Mouse (Mus musculus): ENCODE measurements around the gene Tes. TPM values are rescaled to one million over a fixed set of nuclear protein-coding genes. Genes with fewer than 3 reads are reported as not detected.

Tes gene
- polyA plus RNA-seq, 1 experiment from 2014 or later, result 52.7 TPM

GRCm38 (mm10) chr6:17072338-17072737 lies 7.4 kb downstream of the Tes start:
- ATAC-seq, result peak; percentile 55
- no peaks in the 10 kb centered on the region for H3K36me3 ChIP-seq (ENCODE audit: insufficient read depth, low read length)
- TF ChIP-seq EP300 (IDR thresholded peaks at IDR 0.05) (0 out of 2 replicates have a peak, but pooled peaks have one; percentile 22), CTCF (IDR thresholded peaks at IDR 0.05) (no peak)
- no peaks in the 10 kb centered on the region; the same call in 1 of the 2 replicates for H3K4me1 ChIP-seq (ENCODE audit: insufficient read depth, low read depth, low read length)
- no peak overlapping the region for H3K27ac ChIP-seq (ENCODE audit: low read length)
- no peak overlapping the region for H3K4me3 ChIP-seq (ENCODE audit: low read depth, low read length)
- H3K27me3 ChIP-seq (replicated peaks; ENCODE audit: insufficient read depth, low read length), result no peaks in the 10 kb centered on the region
- no peak overlapping the region for H3K4me2 ChIP-seq (replicated peaks; ENCODE audit: low read depth, low read length)
- H3K9ac ChIP-seq (replicated peaks; ENCODE audit: low read depth), result no peak overlapping the region
- peak; percentile 48 for DNase-seq (ENCODE audit: low spot score)
- WGBS, result 46% methylated on average over 5 of the region's 5 CpGs
- no peaks in the 10 kb centered on the region for H3K9me3 ChIP-seq (ENCODE audit: low read length)

GRCm38 (mm10) chr6:17072763-17073484 lies 8.0 kb downstream of the Tes start:
- Histone ChIP-seq H3K36me3 (ENCODE audit: insufficient read depth, low read length) (no peaks in the 10 kb centered on the region), H3K9ac (replicated peaks; ENCODE audit: low read depth) (no peak overlapping the region), H3K27me3 (replicated peaks; ENCODE audit: insufficient read depth, low read length) (no peaks in the 10 kb centered on the region), H3K27ac (ENCODE audit: low read length) (no peak overlapping the region), H3K9me3 (ENCODE audit: low read length) (no peaks in the 10 kb centered on the region), H3K4me2 (replicated peaks; ENCODE audit: low read depth, low read length) (no peak overlapping the region), H3K4me1 (ENCODE audit: insufficient read depth, low read depth, low read length) (no peaks in the 10 kb centered on the region; the same call in 1 of the 2 replicates), H3K4me3 (ENCODE audit: low read depth, low read length) (no peak overlapping the region)
- WGBS, result 63% methylated on average over 7 of the region's 7 CpGs
- DNase-seq (ENCODE audit: low spot score) (no peak), ATAC-seq (no peak)
- no peak for TF ChIP-seq CTCF (IDR thresholded peaks at IDR 0.05)
- TF ChIP-seq EP300 (IDR thresholded peaks at IDR 0.05), result no peak

- 75% methylated on average over 9 of the region's 9 CpGs for WGBS
- no peak overlapping the region for H3K4me2 ChIP-seq (replicated peaks; ENCODE audit: low read depth, low read length)
- ATAC-seq, result no peak
- no peak overlapping the region for H3K9ac ChIP-seq (replicated peaks; ENCODE audit: low read depth)
- no peak overlapping the region for H3K27ac ChIP-seq (ENCODE audit: low read length)
- H3K4me1 ChIP-seq (ENCODE audit: insufficient read depth, low read depth, low read length), result peaks cover 4% of the 10 kb centered on the region; the same call in 1 of the 2 replicates
- no peaks in the 10 kb centered on the region for H3K9me3 ChIP-seq (ENCODE audit: low read length)
- no peaks in the 10 kb centered on the region for H3K36me3 ChIP-seq (ENCODE audit: insufficient read depth, low read length)
- no peaks in the 10 kb centered on the region for H3K27me3 ChIP-seq (replicated peaks; ENCODE audit: insufficient read depth, low read length)
- TF ChIP-seq EP300 (IDR thresholded peaks at IDR 0.05) (no peak), CTCF (IDR thresholded peaks at IDR 0.05) (no peak)
- H3K4me3 ChIP-seq (ENCODE audit: low read depth, low read length), result no peak overlapping the region
- no peak for DNase-seq (ENCODE audit: low spot score)
Measured at GRCm38 (mm10) chr6:17077270-17077669, 12.3 kb downstream of the Tes start.

DNA sequence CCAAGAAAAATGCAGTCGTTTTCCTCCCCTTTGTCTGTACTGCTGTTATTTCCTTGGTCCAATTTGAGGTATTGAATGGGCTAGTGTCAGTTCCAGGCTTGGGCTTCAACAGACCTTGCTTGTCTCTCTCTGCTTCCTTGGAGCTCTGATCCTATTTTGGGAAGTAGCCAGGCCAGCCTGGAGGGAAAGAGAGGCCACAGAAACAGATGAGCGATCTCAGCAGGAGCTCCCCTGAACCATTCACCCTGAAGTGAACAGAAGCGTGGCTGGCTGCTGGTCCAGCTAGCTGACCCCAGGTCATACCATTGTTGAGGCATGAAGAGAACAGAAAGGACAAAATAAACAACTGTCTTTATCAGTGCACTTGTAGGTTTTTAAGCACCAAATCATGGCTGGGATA lies 12.8 kb downstream of the Tes start:
- H3K4me3 ChIP-seq (ENCODE audit: low read depth, low read length), result no peak overlapping the region
- 34% methylated on average over 3 of the region's 3 CpGs for WGBS
- no peak for ATAC-seq

GRCm38 (mm10) chr6:17079304-17079703 lies 14.4 kb downstream of the Tes start:
- Histone ChIP-seq H3K9ac (replicated peaks; ENCODE audit: low read depth) (no peak overlapping the region), H3K4me1 (ENCODE audit: insufficient read depth, low read depth, low read length) (peaks cover 4% of the 10 kb centered on the region; the same call in 1 of the 2 replicates), H3K4me3 (ENCODE audit: low read depth, low read length) (no peak overlapping the region), H3K27me3 (replicated peaks; ENCODE audit: insufficient read depth, low read length) (no peaks in the 10 kb centered on the region), H3K9me3 (ENCODE audit: low read length) (no peaks in the 10 kb centered on the region), H3K27ac (ENCODE audit: low read length) (no peak overlapping the region), H3K4me2 (replicated peaks; ENCODE audit: low read depth, low read length) (no peak overlapping the region), H3K36me3 (ENCODE audit: insufficient read depth, low read length) (no peaks in the 10 kb centered on the region)
- TF ChIP-seq EP300 (IDR thresholded peaks at IDR 0.05) (no peak), CTCF (IDR thresholded peaks at IDR 0.05) (no peak)
- no peak for ATAC-seq
- no peak for DNase-seq (ENCODE audit: low spot score)
- 59% methylated on average over 5 of the region's 5 CpGs for WGBS

More for the DNA sequence above, 12.8 kb downstream of the Tes start:
- Histone ChIP-seq H3K27ac (ENCODE audit: low read length) (no peak overlapping the region), H3K4me2 (replicated peaks; ENCODE audit: low read depth, low read length) (no peak overlapping the region), H3K4me1 (ENCODE audit: insufficient read depth, low read depth, low read length) (peaks cover 4% of the 10 kb centered on the region; the same call in 1 of the 2 replicates), H3K36me3 (ENCODE audit: insufficient read depth, low read length) (no peaks in the 10 kb centered on the region), H3K9me3 (ENCODE audit: low read length) (no peaks in the 10 kb centered on the region), H3K27me3 (replicated peaks; ENCODE audit: insufficient read depth, low read length) (no peaks in the 10 kb centered on the region), H3K9ac (replicated peaks; ENCODE audit: low read depth) (no peak overlapping the region)
- no peak for DNase-seq (ENCODE audit: low spot score)
- no peak for TF ChIP-seq CTCF (IDR thresholded peaks at IDR 0.05)
- TF ChIP-seq EP300 (IDR thresholded peaks at IDR 0.05), result no peak

GRCm38 (mm10) chr6:17079826-17080225 lies 14.9 kb downstream of the Tes start:
- Histone ChIP-seq H3K4me1 (ENCODE audit: insufficient read depth, low read depth, low read length) (peaks cover 4% of the 10 kb centered on the region; the same call in 1 of the 2 replicates), H3K9ac (replicated peaks; ENCODE audit: low read depth) (no peak overlapping the region), H3K27me3 (replicated peaks; ENCODE audit: insufficient read depth, low read length) (no peaks in the 10 kb centered on the region), H3K36me3 (ENCODE audit: insufficient read depth, low read length) (no peaks in the 10 kb centered on the region), H3K4me3 (ENCODE audit: low read depth, low read length) (no peak overlapping the region), H3K9me3 (ENCODE audit: low read length) (no peaks in the 10 kb centered on the region), H3K27ac (ENCODE audit: low read length) (no peak overlapping the region), H3K4me2 (replicated peaks; ENCODE audit: low read depth, low read length) (no peak overlapping the region)
- TF ChIP-seq EP300 (IDR thresholded peaks at IDR 0.05), result no peak
- TF ChIP-seq CTCF (IDR thresholded peaks at IDR 0.05), result no peak
- ATAC-seq (no peak), DNase-seq (ENCODE audit: low spot score) (no peak)
- 83% methylated on average over 5 of the region's 5 CpGs for whole genome bisulfite sequencing
